Mouse (Mus musculus) lung, adult 2 months (tissue): ENCODE data around the gene Asf1a. TPM values are rescaled to one million over a fixed set of nuclear protein-coding genes. Genes with fewer than 3 reads are reported as not detected.
"Not testable (repeated sequence)": the region's sequence is repeated elsewhere in the genome, so short reads cannot be mapped to it uniquely, and the experiment has no call there.

Experiments used
- DNase-seq: peaks from one replicate; pipeline ENCODE4 v3.0.0; 2022
- H3K4me1 ChIP-seq: fragments of 200-500 bp; 2 replicates; pipeline ENCODE4 v1.6.1; 2011; ENCODE audit warnings: low read length; ENCODE audit not compliant: control insufficient read depth, insufficient read depth
- H3K4me3 ChIP-seq: fragments of 200-500 bp; replicated peaks from 2 replicates; pipeline ENCODE3; 2011; ENCODE audit warnings: low read depth, mild to moderate bottlenecking, control low read depth, low read length; ENCODE audit errors: extremely low read depth
- CTCF ChIP-seq: fragments of 200-500 bp; IDR thresholded peaks from 2 replicates; pipeline ENCODE4 v1.5.1; 2011; ENCODE audit warnings: mild to moderate bottlenecking, low read length, control low read depth; ENCODE audit not compliant: insufficient read depth
- POLR2A ChIP-seq: fragments of 200-500 bp; IDR thresholded peaks from 2 replicates; pipeline ENCODE4 v1.6.1; 2011; ENCODE audit warnings: low read depth, mild to moderate bottlenecking, control low read depth, low read length, borderline replicate concordance; ENCODE audit errors: extremely low read depth
- WGBS: fragments of 180-500 bp; shearing (Covaris S2); methylation state at CpG from one replicate; pipeline ENCODE4 v1.1.7; 2018; 5-methylcytosine and 5-hydroxymethylcytosine counted together
- polyA plus RNA-seq: library from polyadenylated mRNA; depleted of rRNA; stranded (reverse); fragments of >200 nt; gene quantifications from 2 replicates; pipeline ENCODE4 v1.2.3, GENCODE M21; 2012

Asf1a gene
- polyA plus RNA-seq, 1 experiment = 5.1 TPM

GRCm38 (mm10) chr10:53597121-53597881 lies 744 bp downstream of the Asf1a start:
- no peak for TF ChIP-seq CTCF
- TF ChIP-seq POLR2A = no peak
- under 1% methylated on average over 98 of the region's 99 CpGs for WGBS
- peak overlapping the region; percentile 88 for H3K4me3 ChIP-seq
- DNase-seq = peak; percentile 52
- H3K4me1 ChIP-seq = peaks cover 10% of the 10 kb centered on the region

GRCm38 (mm10) chr10:53598821-53599220 lies 2.3 kb downstream of the Asf1a start:
- no peak for DNase-seq
- Histone ChIP-seq H3K4me1 (peaks cover 10% of the 10 kb centered on the region), H3K4me3 (no peak overlapping the region)
- TF ChIP-seq POLR2A (no peak), CTCF (no peak)
- 54% methylated on average over 5 of the region's 5 CpGs for WGBS

DNA sequence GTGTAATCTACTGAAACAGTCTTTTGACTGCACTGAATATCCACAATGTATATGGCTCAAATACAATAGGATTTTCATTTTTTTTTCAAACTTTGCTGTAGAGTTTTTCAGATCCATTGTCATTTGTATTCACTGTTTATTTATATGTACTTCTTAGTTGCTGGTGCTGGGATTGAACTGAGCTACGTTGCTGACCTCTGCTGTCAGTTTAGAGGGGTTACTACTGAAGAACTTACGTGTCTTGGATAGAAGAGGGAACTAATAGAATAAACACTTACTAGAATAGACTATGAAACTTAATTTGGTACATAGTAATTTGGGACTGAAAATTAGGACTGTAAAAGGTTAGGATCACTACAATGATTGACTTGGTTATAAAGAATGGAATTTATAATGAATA lies 8.8 kb downstream of the Asf1a start:
- Histone ChIP-seq H3K4me3 (no peak overlapping the region), H3K4me1 (no peaks in the 10 kb centered on the region)
- 35% methylated on average over 2 of the region's 2 CpGs for WGBS
- no peak for TF ChIP-seq POLR2A
- no peak for TF ChIP-seq CTCF
- no peak for DNase-seq

DNA sequence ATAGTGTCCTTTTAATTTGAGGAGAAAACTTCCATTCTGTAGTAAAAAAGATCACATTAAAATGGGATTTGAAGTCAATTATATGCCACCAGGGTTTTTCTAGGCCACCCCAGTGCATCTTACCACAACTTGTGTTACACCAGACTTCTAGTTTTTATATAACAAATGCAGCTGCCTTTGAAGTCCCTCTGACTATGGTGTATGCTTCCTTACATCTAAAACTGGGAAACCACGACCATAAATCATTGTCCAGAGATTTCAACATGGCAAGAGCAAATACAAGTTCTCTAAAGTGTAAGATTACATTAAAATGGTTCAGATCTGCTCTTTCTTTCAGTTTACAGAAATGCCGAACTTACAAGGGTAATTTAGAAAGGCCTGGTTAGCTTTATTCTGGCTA lies 11.7 kb downstream of the Asf1a start:
- no peaks in the 10 kb centered on the region; the same call in 1 of the 2 replicates for H3K4me1 ChIP-seq
- no peak for DNase-seq
- 55% methylated on average over 2 of the region's 2 CpGs for WGBS
- H3K4me3 ChIP-seq = no peak overlapping the region
- no peak for TF ChIP-seq CTCF
- no peak for TF ChIP-seq POLR2A

DNA sequence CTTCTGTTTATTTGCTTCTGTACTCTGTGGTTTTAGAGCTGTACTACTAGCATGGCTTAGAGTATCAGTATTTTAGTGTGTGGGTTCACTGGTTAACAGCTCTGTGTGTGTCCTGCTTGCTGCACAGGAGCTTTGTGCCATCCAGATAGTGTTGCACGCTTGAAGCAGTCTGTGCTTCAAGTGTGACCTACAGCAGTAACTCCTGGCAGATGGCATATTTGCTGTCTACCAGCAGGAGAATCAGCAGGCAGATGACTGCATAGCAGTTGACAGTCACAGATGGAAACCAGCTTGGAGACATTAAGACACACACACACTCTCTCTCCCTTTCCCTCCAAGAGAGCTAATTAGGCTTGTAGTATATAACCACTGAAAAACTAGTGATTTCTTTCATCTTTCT lies 15.6 kb downstream of the Asf1a start:
- peaks cover 2% of the 10 kb centered on the region for H3K4me1 ChIP-seq
- 82% methylated on average over 1 of the region's 1 CpGs for WGBS
- H3K4me3 ChIP-seq = no peak overlapping the region
- no peak for DNase-seq
- no peak for TF ChIP-seq POLR2A
- no peak for TF ChIP-seq CTCF

- DNase-seq = no peak
- 59% methylated on average over 1 of the region's 1 CpGs for WGBS
- H3K4me1 ChIP-seq = peaks cover 2% of the 10 kb centered on the region
- no peak for TF ChIP-seq POLR2A
- TF ChIP-seq CTCF = no peak
- H3K4me3 ChIP-seq = no peak overlapping the region
These were observed 17.4 kb downstream of the Asf1a start for GRCm38 (mm10) chr10:53613955-53614354.

DNA sequence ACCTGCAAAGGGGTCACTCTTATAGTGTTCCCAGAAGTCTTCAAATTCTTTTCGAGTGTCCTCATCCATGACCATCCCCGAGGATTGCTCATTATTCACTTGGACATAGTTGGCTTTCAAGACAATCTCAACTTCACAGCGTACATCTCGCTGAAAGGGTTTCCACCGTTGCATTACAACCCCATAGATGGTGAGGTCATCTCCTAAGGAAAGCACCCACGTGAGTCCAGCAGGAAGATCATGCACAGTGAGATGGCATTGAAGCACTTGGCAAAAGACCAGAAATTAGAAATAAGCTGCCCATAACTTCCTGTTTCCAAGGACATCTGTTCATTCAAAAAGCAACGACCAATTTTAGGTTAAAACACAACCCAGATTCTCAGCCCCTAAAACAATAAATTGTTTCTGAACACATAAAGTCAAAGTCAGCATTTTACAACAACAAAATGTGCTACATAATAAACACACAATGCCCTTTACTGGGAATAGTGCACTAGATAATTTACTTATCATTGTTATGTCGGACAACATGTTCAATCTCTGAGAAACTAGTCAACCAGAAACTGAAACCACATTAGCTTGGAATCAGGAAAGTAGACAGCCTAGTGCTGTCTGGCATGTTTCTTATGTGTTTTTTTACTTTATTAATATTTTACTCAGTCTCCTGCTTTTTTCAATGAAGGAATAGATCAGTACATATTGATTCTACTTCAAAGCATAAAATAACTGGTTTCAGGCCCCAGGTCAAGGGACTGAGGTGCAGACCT lies 19.5 kb downstream of the Asf1a start:
- 48% methylated on average over 8 of the region's 8 CpGs for WGBS
- TF ChIP-seq POLR2A (no peak), CTCF (no peak)
- no peak for DNase-seq
- Histone ChIP-seq H3K4me1 (peaks cover 2% of the 10 kb centered on the region), H3K4me3 (no peak overlapping the region)

DNA sequence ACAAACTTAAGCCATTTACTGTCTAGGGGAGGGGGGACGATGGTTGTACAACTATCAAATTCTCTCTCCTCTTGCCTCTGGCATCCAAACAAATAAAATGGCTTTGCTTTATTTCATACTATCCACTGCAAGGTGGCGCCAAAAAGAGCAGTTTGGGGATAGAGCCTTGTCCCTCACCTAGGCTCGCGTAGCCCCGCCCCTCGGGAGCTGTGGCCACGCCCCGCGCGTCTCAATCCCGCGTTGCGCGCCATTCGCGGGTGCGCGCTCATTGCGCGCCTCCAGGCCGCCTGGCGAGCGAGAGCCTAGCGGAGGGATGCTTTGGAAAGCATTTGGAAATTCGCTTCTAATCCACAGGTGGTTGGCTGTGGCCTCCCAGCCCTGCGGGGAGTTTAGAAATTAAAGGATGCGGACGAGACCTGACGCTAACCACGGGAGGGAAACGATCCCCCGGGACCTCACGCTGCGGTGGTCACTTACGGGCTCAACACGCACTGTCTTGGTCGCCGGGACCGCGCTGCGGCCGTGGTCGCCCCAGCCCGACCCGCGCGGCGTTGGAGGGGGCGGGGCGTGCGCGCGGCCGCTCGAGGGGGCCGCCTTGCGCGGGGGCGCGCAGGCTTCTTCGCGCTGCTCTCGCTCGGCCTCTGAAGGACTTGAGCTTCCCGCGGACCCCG lies 32.8 kb downstream of the Asf1a start:
- TF ChIP-seq POLR2A (peak; percentile 49; the same call in 1 of the 2 replicates), CTCF (no peak)
- WGBS = under 1% methylated on average over 65 of the region's 67 CpGs
- peak overlapping the region; percentile 89 for H3K4me3 ChIP-seq
- no peaks in the 10 kb centered on the region for H3K4me1 ChIP-seq
- peak; percentile 90 for DNase-seq

GRCm38 (mm10) chr10:53629918-53630250 lies 33.3 kb downstream of the Asf1a start:
- peak; percentile 94 for DNase-seq
- Histone ChIP-seq H3K4me3 (peak overlapping the region; percentile 89), H3K4me1 (no peaks in the 10 kb centered on the region)
- whole genome bisulfite sequencing = under 1% methylated on average over 35 of the region's 35 CpGs
- peak; percentile 54; the same call in 1 of the 2 replicates for TF ChIP-seq POLR2A
- no peak for TF ChIP-seq CTCF

GRCm38 (mm10) chr10:53630339-53630738 lies 33.8 kb downstream of the Asf1a start, which contains the start of gene Mcm9:
Gene Mcm9, minus strand, starts transcription at chr10:53630439.
- H3K4me1 ChIP-seq, DNase-seq: not testable (repeated sequence)
- WGBS = 50% methylated on average over 10 of the region's 10 CpGs
- peak within 1 kb of the TSS; percentile 89 for H3K4me3 ChIP-seq
